Mouse (Mus musculus): ENCODE data around the gene Ciz1. TPM values are rescaled to one million over a fixed set of nuclear protein-coding genes. Genes with fewer than 3 reads are reported as not detected.
A peak's percentile ranks its signal among the peaks of the same experiment; 100 is the strongest.

Ciz1 gene
- polyA plus RNA-seq, 1 experiment from 2014 or later, result 55.4 TPM

DNA sequence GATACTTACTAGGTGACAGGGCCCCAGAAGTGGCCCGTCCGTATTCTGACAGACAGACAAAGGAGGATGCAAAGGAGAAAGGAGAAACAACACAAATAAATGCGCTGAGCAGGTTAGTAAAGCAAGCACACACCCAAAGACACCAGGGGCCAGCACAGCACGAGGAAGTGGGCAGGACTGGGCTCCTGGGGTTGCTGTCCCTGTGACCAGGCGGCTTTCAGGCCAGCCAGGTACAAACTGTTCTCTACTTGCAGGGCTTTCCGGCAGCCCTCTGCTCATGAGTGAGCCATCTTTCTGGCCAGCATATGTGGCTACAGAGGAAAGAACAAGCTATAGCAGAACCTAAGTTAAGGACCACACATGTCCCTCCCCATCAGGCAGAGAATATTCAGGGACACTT lies 68.5 kb downstream of the Ciz1 start:
- Histone ChIP-seq H3K4me3 (replicated peaks) (no peak overlapping the region), H3K9ac (replicated peaks) (no peak overlapping the region), H3K36me3 (peaks cover 56% of the 10 kb centered on the region), H3K4me2 (no peak overlapping the region), H3K27ac (no peak overlapping the region), H3K27me3 (no peaks in the 10 kb centered on the region), H3K9me3 (no peaks in the 10 kb centered on the region), H3K4me1 (replicated peaks) (peaks cover 32% of the 10 kb centered on the region)
- no peak for ATAC-seq (ENCODE audit: insufficient number of reproducible peaks, insufficient read depth, low FRiP score, low TSS enrichment, low read depth)
- WGBS, result 81% methylated on average over 6 of the region's 6 CpGs

DNA sequence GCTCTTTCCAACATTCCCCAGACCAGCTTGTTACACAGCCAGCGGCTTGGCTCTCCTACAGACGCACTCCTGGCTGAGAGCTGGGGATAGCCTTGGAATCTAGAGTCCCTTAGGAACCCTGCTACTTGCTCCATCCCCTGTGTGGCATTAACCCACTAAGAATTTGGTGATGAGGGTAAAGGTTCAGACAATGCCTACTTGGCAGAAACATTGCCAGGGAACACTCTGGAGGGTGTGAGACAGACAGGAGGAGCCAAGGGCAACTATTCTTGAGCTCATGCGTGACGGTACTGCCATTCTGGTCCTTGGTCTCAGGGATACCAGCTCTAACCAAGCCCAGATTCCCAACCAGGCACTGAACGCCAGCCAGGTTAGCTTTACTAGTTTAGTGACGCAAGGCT lies 69.7 kb downstream of the Ciz1 start:
- Histone ChIP-seq H3K9ac (replicated peaks) (no peak overlapping the region), H3K9me3 (no peaks in the 10 kb centered on the region), H3K27me3 (no peaks in the 10 kb centered on the region), H3K4me3 (replicated peaks) (no peak overlapping the region), H3K27ac (no peak overlapping the region), H3K36me3 (peaks cover 53% of the 10 kb centered on the region), H3K4me1 (replicated peaks) (peaks cover 33% of the 10 kb centered on the region), H3K4me2 (no peak overlapping the region)
- ATAC-seq (ENCODE audit: insufficient number of reproducible peaks, insufficient read depth, low FRiP score, low TSS enrichment, low read depth), result no peak
- 88% methylated on average over 6 of the region's 6 CpGs for WGBS

DNA sequence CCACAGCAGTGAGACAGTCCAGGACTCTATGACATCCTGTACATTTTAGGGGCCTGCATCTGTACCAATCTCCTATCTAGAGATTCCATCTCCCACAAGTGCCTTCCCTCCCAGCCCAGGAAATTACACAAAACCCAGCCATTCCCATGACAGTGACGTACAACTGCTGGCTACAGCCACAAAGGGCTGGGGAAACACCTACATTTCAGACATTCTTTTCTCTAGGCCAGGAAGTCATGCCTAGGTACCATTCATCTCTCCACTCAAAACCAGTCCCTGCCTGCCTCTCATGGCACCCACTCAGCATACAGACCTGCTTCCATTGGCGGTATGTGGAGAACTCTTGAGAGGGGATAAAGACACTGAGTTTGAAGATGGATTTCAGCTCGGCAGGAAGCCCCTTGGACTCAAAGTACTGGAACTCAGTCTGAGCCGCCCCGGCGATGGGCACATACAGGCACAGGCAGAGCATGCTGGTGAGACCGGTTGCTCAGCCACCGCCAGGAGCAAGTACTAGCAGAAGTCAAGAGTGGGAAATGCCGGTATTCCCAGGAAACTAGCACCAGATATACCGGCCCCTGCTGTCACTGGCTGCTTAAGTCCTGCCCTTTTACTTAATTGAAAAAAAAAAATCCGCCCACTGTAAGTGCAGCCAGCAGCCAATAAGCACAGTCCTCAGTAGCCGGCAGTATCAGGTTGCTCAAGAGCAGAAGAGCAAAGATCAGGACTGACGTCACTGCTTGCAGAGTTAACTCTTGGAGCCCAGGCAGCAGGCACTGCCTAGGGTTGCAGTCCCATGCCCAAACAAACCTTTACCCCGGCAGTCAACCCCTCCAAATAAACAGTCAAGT lies 71.6 kb downstream of the Ciz1 start:
- WGBS, result under 1% methylated on average over 14 of the region's 14 CpGs
- peak; percentile 92 for ATAC-seq (ENCODE audit: insufficient number of reproducible peaks, insufficient read depth, low FRiP score, low TSS enrichment, low read depth)
- Histone ChIP-seq H3K9me3 (no peaks in the 10 kb centered on the region), H3K27ac (peak overlapping the region; percentile 73), H3K36me3 (peaks cover 34% of the 10 kb centered on the region), H3K4me1 (replicated peaks) (peaks cover 46% of the 10 kb centered on the region), H3K4me2 (peak overlapping the region; percentile 75), H3K9ac (replicated peaks) (peak overlapping the region; percentile 13), H3K27me3 (no peaks in the 10 kb centered on the region), H3K4me3 (replicated peaks) (peak overlapping the region; percentile 40)

GRCm38 (mm10) chr2:32424796-32425195 lies 72.7 kb downstream of the Ciz1 start:
- H3K9me3 ChIP-seq, result no peaks in the 10 kb centered on the region
- no peak for ATAC-seq (ENCODE audit: insufficient number of reproducible peaks, insufficient read depth, low FRiP score, low TSS enrichment, low read depth)
- no peak overlapping the region for H3K4me3 ChIP-seq (replicated peaks)

DNA sequence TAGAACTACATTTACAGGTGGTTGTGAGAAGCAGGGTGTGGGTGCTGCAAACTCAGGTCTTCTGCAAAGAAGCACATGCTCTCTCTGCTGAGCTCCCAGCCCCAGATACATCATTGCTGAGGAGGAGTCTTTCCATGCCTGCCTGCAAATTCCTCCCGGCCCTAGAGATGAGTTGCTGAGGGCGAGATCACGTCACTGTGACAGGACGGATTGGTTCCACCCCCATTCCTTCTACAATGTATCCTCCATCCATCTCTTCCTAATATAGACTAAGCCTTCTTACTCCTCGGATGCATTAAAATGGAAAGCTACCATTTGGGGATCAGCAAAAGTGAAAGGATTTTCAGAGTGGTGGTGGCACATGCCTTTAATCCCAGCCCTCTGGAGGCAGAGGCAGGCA lies 73.4 kb downstream of the Ciz1 start:
- Histone ChIP-seq H3K9ac (replicated peaks) (no peak overlapping the region), H3K4me2 (no peak overlapping the region), H3K36me3 (peaks cover 16% of the 10 kb centered on the region; the same call in 1 of the 2 replicates), H3K4me3 (replicated peaks) (no peak overlapping the region), H3K27me3 (no peaks in the 10 kb centered on the region), H3K9me3 (no peaks in the 10 kb centered on the region), H3K27ac (0 out of 2 replicates have a peak overlapping the region, but pooled peaks have one; percentile 73), H3K4me1 (replicated peaks) (peaks cover 64% of the 10 kb centered on the region)
- WGBS, result 79% methylated on average over 5 of the region's 5 CpGs
- ATAC-seq (ENCODE audit: insufficient number of reproducible peaks, insufficient read depth, low FRiP score, low TSS enrichment, low read depth), result no peak

More at GRCm38 (mm10) chr2:32424796-32425195, 72.7 kb downstream of the Ciz1 start:
- no peaks in the 10 kb centered on the region for H3K27me3 ChIP-seq
- peak overlapping the region; percentile 73 for H3K27ac ChIP-seq
- WGBS, result 41% methylated on average over 3 of the region's 3 CpGs
- H3K4me2 ChIP-seq, result no peak overlapping the region
- H3K4me1 ChIP-seq (replicated peaks), result peaks cover 57% of the 10 kb centered on the region
- H3K9ac ChIP-seq (replicated peaks), result no peak overlapping the region
- H3K36me3 ChIP-seq, result peaks cover 23% of the 10 kb centered on the region

- H3K9ac ChIP-seq (replicated peaks), result no peak overlapping the region
- no peaks in the 10 kb centered on the region for H3K9me3 ChIP-seq
- peaks cover 66% of the 10 kb centered on the region for H3K4me1 ChIP-seq (replicated peaks)
- no peak overlapping the region for H3K4me3 ChIP-seq (replicated peaks)
- H3K4me2 ChIP-seq, result no peak overlapping the region
- peaks cover 10% of the 10 kb centered on the region; the same call in 1 of the 2 replicates for H3K36me3 ChIP-seq
- no peak for ATAC-seq (ENCODE audit: insufficient number of reproducible peaks, insufficient read depth, low FRiP score, low TSS enrichment, low read depth)
- H3K27me3 ChIP-seq, result no peaks in the 10 kb centered on the region
- 83% methylated on average over 1 of the region's 1 CpGs for WGBS
- H3K27ac ChIP-seq, result no peak overlapping the region
Observed at GRCm38 (mm10) chr2:32426141-32426540, 74.0 kb downstream of the Ciz1 start.

GRCm38 (mm10) chr2:32427720-32428119 lies 75.6 kb downstream of the Ciz1 start:
- H3K9ac ChIP-seq (replicated peaks), result no peak overlapping the region
- H3K27me3 ChIP-seq, result no peaks in the 10 kb centered on the region
- ATAC-seq (ENCODE audit: insufficient number of reproducible peaks, insufficient read depth, low FRiP score, low TSS enrichment, low read depth), result no peak
- H3K27ac ChIP-seq, result peak overlapping the region; percentile 79; the same call in 1 of the 2 replicates
- H3K4me1 ChIP-seq (replicated peaks), result peaks cover 67% of the 10 kb centered on the region
- WGBS, result 72% methylated on average over 5 of the region's 5 CpGs
- no peak overlapping the region for H3K4me3 ChIP-seq (replicated peaks)
- peaks cover 9% of the 10 kb centered on the region; the same call in 1 of the 2 replicates for H3K36me3 ChIP-seq
- H3K4me2 ChIP-seq, result 0 out of 2 replicates have a peak overlapping the region, but pooled peaks have one; percentile 34
- H3K9me3 ChIP-seq, result no peaks in the 10 kb centered on the region

DNA sequence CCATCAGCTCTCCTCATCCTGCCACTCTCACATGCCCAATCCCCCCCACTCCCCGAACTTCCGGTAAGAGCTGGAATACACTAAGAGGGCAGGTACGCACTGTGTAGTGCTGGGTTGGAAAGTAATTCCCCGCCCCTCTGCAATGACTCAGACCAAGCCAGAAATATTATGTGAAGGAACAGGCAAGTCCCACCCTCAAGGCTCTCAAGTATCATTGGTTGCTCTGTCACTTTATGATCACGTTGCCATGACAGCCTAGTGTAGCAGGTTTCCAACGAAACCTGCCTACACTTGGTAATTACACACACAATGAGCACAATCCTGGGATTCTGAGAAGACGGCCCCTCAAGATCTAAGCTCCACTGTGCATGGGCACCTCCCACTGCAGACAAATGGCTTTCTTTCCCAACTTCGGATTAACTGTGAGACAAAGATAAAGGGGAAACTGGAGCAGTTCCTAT lies 76.2 kb downstream of the Ciz1 start:
- H3K4me3 ChIP-seq (replicated peaks), result no peak overlapping the region
- H3K36me3 ChIP-seq, result peaks cover 9% of the 10 kb centered on the region; the same call in 1 of the 2 replicates
- peaks cover 61% of the 10 kb centered on the region for H3K4me1 ChIP-seq (replicated peaks)
- 0 out of 2 replicates have a peak, but pooled peaks have one; percentile 4 for ATAC-seq (ENCODE audit: insufficient number of reproducible peaks, insufficient read depth, low FRiP score, low TSS enrichment, low read depth)
- peak overlapping the region; percentile 79 for H3K27ac ChIP-seq
- WGBS, result 52% methylated on average over 8 of the region's 8 CpGs
- H3K27me3 ChIP-seq, result no peaks in the 10 kb centered on the region
- H3K9ac ChIP-seq (replicated peaks), result no peak overlapping the region
- H3K4me2 ChIP-seq, result peak overlapping the region; percentile 34
- no peaks in the 10 kb centered on the region for H3K9me3 ChIP-seq

- H3K4me3 ChIP-seq (replicated peaks), result no peak overlapping the region
- WGBS, result 79% methylated on average over 4 of the region's 4 CpGs
- ATAC-seq (ENCODE audit: insufficient number of reproducible peaks, insufficient read depth, low FRiP score, low TSS enrichment, low read depth), result no peak
Observed at GRCm38 (mm10) chr2:32429215-32429891, 77.2 kb downstream of the Ciz1 start.

More at GRCm38 (mm10) chr2:32429215-32429891, 77.2 kb downstream of the Ciz1 start:
- peak overlapping the region; percentile 88; the same call in 1 of the 2 replicates for H3K4me2 ChIP-seq
- H3K27me3 ChIP-seq, result no peaks in the 10 kb centered on the region
- peak overlapping the region; percentile 79; the same call in 1 of the 2 replicates for H3K27ac ChIP-seq
- no peak overlapping the region for H3K9ac ChIP-seq (replicated peaks)
- peaks cover 9% of the 10 kb centered on the region; the same call in 1 of the 2 replicates for H3K36me3 ChIP-seq
- no peaks in the 10 kb centered on the region for H3K9me3 ChIP-seq
- peaks cover 52% of the 10 kb centered on the region for H3K4me1 ChIP-seq (replicated peaks)

All from limb, embryonic 12.5 days (tissue).